Mouse (Mus musculus) urinary bladder, adult 18-20 months (tissue): ENCODE data around the gene Gm17359.

Experiments used
- DNase-seq, 2 experiments: peaks; one replicate each; pipeline ENCODE4 v3.0.0; 2022; ENCODE audit warnings: low spot score in 2 of 2, mixed read lengths in 2 of 2

The Gm17359 gene

GRCm38 (mm10) chr3:79475980-79476379, 139.5 kb downstream of the Gm17359 start:
- DNase-seq, result no peak

- no peak for DNase-seq
Observed at GRCm38 (mm10) chr3:79478400-79478799, 141.9 kb downstream of the Gm17359 start.

DNA sequence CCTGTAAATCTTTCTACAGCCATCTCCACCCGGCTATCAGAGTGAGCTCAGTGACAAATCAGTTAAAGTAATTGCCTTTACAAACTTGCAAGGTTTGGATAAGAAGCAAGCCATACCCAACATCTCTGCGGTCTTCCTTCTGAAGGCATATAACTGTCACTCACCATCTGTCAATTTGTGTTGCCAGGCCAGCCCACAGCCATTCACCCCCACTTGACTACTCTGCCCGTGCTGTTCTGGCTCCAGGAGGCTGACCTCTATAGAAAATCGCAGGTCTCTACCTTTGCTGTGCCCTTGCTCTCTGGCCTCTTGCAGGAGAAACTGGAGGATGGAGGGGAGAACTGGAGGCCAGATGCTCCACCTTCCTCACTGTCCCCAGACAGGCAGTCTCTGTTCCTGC, 142.4 kb downstream of the Gm17359 start:
- DNase-seq, result no peak

DNA sequence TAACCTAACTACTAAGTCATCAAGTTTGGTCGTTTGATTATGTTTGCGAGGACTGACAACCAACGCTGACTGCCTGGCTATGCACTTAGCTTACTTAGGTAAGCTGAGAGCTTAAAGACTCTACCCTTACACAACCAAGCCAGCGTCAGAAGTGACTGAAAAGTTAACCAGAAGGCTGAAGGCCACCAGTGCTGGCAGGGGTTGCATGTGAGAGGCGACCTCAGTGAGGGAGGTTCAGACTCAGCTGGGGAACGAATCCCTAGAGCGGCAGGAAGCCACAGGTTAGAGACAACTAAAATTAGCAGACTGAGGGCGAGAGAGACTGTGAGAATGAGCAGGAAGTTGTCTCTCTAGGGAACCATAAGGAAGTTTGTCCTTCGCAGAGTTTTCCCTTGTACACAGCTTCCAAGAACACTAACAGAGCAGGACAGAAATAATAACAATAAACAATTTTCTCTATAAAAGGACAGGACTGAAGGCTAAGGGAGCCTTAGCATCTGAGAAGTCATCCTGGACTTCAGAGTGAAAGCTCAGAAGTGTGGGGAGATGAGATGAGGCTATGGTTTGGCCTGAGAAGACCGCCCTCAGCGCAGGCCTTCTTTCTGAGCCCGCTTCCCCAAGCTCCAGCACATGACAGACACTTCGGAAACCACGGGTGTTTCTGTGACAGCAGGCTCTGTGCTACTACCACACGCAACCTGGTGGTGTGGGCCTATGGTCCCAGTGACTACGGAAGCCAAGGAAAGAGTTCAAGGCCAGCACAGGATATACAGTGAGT, 148.0 kb downstream of the Gm17359 start:
- DNase-seq, result no peak

GRCm38 (mm10) chr3:79488025-79488424, 151.6 kb downstream of the Gm17359 start:
- DNase-seq, result no peak

DNA sequence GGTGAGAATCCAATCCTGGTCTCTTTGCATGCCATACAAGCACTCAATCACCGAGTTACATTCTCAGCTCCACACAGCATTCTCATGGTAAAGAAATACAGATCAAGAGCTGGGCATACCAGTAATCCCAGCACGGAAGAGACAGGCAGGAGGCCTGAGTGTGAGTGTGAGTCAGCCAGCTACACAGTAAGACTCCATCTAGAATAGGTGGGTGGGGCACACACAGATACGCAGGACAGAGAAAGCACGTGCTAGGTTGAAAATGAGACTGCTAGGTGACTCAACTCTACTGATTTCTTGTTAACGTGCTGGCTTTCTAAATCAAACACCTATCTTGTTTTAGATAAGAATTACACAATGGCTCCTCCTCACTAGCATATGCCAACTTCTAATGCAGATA, 153.6 kb downstream of the Gm17359 start:
- no peak for DNase-seq

GRCm38 (mm10) chr3:79491614-79492013, 155.2 kb downstream of the Gm17359 start:
- DNase-seq, result no peak

DNA sequence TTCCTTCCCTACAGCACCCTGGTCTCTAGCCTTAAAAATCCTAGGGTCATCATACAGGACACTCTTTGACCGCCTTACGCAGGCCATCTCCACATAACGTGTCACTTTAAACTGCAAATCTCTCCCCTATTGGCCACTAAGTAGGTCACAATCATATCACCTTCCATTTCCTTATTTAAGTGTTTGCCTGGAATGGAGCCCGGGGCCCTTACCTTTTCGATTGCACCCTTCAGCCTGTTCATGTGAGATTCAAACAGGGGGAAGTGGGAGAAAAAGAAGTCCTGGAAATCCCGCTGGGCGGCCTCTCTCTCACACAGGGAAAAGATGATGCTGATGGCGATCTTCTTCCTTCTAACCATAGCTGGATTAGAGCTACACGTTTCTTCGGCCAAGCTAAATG, 156.6 kb downstream of the Gm17359 start:
- no peak for DNase-seq

- DNase-seq, result no peak
Observed at GRCm38 (mm10) chr3:79494028-79494427, 157.6 kb downstream of the Gm17359 start.

- DNase-seq, result no peak
Observed at GRCm38 (mm10) chr3:79495151-79495550, 158.7 kb downstream of the Gm17359 start.

DNA sequence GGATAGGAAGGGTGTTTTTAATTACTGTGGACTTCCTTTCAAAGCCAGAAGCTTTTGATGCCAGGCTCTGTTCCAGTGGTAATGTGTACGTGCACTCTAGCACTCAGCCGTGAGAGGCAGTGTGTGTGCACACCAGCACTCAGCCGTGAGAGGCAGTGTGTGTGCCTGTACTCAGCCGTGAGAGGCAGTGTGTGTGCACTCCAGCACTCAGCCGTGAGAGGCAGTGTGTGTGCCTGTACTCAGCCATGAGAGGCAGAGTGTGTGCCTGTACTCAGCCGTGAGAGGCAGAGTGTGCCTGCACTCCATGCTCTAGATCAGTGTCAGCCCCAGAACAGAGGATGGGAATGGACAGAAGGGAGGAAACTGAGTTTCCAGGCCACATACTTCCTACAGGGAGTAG, 160.2 kb downstream of the Gm17359 start:
- no peak for DNase-seq

GRCm38 (mm10) chr3:79500279-79500678, 163.8 kb downstream of the Gm17359 start:
- DNase-seq, result no peak

- no peak for DNase-seq
Observed at GRCm38 (mm10) chr3:79501166-79501728, 164.8 kb downstream of the Gm17359 start.
